Mouse (Mus musculus): ENCODE data around the gene Prpf38b. TPM values are rescaled to one million over a fixed set of nuclear protein-coding genes. Genes with fewer than 3 reads are reported as not detected.
"Not testable (repeated sequence)": the region's sequence is repeated elsewhere in the genome, so short reads cannot be mapped to it uniquely, and the experiment has no call there.

Prpf38b gene
- polyA plus RNA-seq, 1 experiment from 2014 or later = 91.7 TPM

DNA sequence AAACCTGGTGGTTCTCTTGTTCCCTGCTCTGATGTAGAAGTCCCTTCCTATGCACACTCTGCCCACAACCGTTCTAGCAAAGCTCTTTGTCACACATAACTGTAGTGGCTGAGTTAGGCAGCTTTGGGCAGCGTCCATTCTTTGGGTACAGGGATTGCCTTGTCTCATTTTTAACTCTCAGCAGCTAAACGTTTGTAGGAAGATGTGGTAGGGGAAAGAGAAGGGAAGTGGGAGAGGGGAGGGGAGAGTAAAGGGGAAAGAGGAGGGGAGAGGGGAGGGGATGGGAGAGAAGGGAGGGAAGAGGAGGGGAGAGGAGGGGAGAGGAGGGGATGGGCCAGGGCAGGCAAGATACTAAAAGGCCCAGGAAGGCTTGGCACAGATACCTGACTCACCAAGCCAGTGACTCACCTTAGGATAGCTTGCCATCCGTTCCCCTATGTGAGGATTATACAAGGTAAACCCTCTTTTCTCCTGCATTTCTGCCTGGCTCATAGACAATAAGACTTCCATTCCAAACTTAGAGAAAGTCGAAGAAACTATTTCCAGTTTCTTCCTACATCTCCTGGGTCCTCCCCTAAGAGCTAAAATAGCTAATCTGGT, 31.6 kb downstream of the Prpf38b start:
- H3K27me3 ChIP-seq = no peaks in the 10 kb centered on the region
- no peak overlapping the region for H3K27ac ChIP-seq
- no peak overlapping the region for H3K4me3 ChIP-seq
- H3K36me3 ChIP-seq = no peaks in the 10 kb centered on the region
- WGBS = 60% methylated on average over 5 of the region's 5 CpGs
- H3K4me2 ChIP-seq (replicated peaks) = no peak overlapping the region
- no peak for ATAC-seq (ENCODE audit: insufficient number of reproducible peaks, insufficient read depth, low FRiP score, low TSS enrichment)
- no peaks in the 10 kb centered on the region for H3K9me3 ChIP-seq
- no peak overlapping the region for H3K9ac ChIP-seq
- H3K4me1 ChIP-seq = peaks cover 12% of the 10 kb centered on the region; the same call in 1 of the 2 replicates

DNA sequence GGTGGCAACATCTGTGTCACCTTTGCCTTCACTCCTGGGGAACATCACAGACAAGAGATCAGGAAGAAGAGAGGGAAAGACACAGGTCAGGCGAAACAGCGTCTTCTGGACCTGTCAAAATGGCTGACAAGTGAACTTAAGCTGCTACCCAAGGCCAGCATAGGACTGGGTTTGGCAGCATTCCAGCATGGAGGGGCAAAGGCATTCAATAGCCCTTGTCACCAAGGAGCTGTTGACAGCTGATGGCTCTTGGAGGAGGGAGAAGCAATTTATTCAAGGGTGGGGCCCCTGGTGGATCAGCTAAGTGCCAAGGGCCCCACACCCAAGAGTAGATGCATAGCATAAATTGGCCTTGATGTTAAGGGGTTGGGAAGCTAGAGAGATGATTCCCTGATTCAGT, 32.4 kb downstream of the Prpf38b start:
- H3K4me3 ChIP-seq = no peak overlapping the region
- H3K9ac ChIP-seq = no peak overlapping the region
- no peaks in the 10 kb centered on the region for H3K27me3 ChIP-seq
- no peak overlapping the region for H3K27ac ChIP-seq
- no peak for ATAC-seq (ENCODE audit: insufficient number of reproducible peaks, insufficient read depth, low FRiP score, low TSS enrichment)
- peaks cover 12% of the 10 kb centered on the region; the same call in 1 of the 2 replicates for H3K4me1 ChIP-seq
- 83% methylated on average over 2 of the region's 2 CpGs for WGBS
- H3K9me3 ChIP-seq = no peaks in the 10 kb centered on the region
- H3K36me3 ChIP-seq = no peaks in the 10 kb centered on the region
- no peak overlapping the region for H3K4me2 ChIP-seq (replicated peaks)

DNA sequence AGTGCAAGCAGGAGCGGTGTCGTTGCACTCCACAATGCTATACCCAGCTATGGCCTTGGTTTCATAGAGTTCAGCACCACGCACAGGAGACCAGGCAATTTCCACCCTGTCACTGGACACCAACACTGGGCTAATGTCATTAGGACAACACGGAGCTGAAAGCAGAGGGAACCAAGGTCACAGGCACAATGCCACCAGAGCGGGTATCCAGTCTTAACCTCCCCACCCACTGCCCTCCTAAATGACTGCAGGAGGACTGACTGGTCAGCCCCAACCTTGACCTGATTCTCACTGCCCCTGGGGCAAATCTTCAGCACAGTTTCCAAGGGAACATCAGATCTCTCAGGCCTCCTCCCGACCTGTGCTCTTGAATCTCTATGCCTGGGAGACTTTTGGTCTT, 40.9 kb downstream of the Prpf38b start:
- Histone ChIP-seq H3K27me3 (no peaks in the 10 kb centered on the region), H3K4me2 (replicated peaks) (no peak overlapping the region), H3K9me3 (no peaks in the 10 kb centered on the region), H3K9ac (no peak overlapping the region), H3K36me3 (no peaks in the 10 kb centered on the region), H3K4me1 (no peaks in the 10 kb centered on the region), H3K27ac (no peak overlapping the region), H3K4me3 (no peak overlapping the region)
- 73% methylated on average over 6 of the region's 6 CpGs for WGBS
- no peak for ATAC-seq (ENCODE audit: insufficient number of reproducible peaks, insufficient read depth, low FRiP score, low TSS enrichment)

DNA sequence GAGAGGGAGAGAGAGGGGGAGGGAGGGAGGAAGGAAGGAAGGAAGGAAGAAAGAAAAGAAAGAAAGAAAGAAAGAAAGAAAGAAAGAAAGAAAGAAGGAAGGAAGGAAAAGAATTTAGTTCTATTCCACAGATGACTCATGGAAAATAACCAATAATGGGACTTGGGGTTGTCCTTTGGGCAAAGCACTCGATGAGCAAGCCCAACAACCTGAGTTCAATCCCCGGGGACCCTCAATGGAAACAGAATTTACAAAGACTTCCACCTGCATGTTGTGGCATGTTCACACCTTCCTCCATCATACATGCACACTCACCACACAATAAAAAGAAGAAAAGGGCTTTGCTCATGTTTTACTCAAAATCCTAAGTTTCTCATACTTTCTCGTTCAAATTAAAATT, 44.1 kb downstream of the Prpf38b start:
- Histone ChIP-seq H3K4me2 (replicated peaks) (no peak overlapping the region), H3K9me3 (no peaks in the 10 kb centered on the region), H3K27ac (no peak overlapping the region), H3K4me3 (no peak overlapping the region), H3K9ac (no peak overlapping the region), H3K4me1 (no peaks in the 10 kb centered on the region), H3K36me3 (no peaks in the 10 kb centered on the region), H3K27me3 (no peaks in the 10 kb centered on the region)
- no peak for ATAC-seq (ENCODE audit: insufficient number of reproducible peaks, insufficient read depth, low FRiP score, low TSS enrichment)
- 85% methylated on average over 3 of the region's 3 CpGs for WGBS

DNA sequence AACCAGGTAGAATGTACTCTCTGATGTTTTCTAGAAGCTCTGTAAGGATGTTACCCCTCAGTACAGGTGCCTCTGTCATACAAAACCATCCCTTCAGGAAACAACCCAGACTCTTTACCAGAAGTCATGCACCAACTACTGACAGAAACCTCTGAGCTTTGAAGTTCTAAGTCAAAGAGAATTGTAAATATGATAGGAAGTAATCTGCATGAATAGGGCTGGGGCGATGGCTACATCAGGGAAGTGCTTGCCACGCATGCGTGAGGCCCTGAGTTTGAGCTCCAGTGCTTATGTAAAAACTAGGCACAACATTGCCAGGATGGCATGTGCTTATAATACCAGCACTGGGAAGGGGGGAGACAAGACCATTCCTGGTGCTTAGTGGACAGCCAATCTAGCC, 45.9 kb downstream of the Prpf38b start:
- no peak for ATAC-seq (ENCODE audit: insufficient number of reproducible peaks, insufficient read depth, low FRiP score, low TSS enrichment)
- Histone ChIP-seq H3K4me1 (no peaks in the 10 kb centered on the region), H3K27me3 (no peaks in the 10 kb centered on the region), H3K36me3 (no peaks in the 10 kb centered on the region), H3K4me2 (replicated peaks) (no peak overlapping the region), H3K9me3 (no peaks in the 10 kb centered on the region), H3K4me3 (no peak overlapping the region), H3K9ac (no peak overlapping the region), H3K27ac (no peak overlapping the region)
- WGBS = 93% methylated on average over 3 of the region's 3 CpGs

DNA sequence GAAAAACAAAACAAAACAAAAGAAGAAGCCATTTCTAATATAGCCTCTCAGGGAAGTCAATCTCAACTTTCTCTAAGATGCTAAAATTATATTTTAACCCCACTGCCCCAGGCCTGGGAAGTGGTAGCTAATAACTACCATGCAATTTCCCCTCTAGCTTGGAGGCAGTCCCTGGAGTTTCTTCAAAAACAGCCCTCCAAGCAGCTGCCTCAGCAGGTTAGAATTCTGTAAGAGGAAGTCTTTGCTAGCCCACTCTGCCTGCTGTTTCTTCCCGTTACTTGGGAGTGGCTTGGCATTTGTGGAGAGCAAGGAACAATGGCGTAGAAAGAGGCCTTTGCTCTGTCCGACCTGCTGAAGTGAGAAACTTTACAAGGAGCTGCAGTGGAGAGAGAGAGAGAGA, 46.4 kb downstream of the Prpf38b start:
- whole genome bisulfite sequencing = 38% methylated on average over 3 of the region's 3 CpGs
- no peak for ATAC-seq (ENCODE audit: insufficient number of reproducible peaks, insufficient read depth, low FRiP score, low TSS enrichment)
- no peaks in the 10 kb centered on the region for H3K9me3 ChIP-seq
- no peaks in the 10 kb centered on the region for H3K4me1 ChIP-seq
- H3K27ac ChIP-seq = no peak overlapping the region
- H3K4me3 ChIP-seq = no peak overlapping the region
- H3K9ac ChIP-seq = no peak overlapping the region
- H3K4me2 ChIP-seq (replicated peaks) = no peak overlapping the region
- H3K36me3 ChIP-seq = no peaks in the 10 kb centered on the region
- H3K27me3 ChIP-seq = no peaks in the 10 kb centered on the region

DNA sequence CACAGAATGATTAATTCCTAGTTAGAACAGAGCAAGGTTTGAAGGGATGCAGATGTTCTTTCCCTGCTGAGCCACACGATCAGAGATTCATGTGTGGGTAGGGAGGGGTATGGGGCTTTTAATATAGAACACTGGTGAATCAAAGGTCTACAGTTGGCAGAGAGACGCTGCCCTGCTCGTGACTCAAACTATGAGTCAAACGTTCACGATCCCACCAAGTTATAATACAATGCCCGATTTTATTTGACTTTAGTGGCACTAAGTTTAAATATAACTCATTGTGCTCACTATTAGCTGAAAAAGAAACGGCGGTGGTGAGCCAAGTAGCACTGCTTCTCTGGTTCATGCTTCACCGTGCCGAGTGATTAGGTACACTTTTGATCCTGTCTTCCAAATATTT, 48.4 kb downstream of the Prpf38b start:
- H3K9ac ChIP-seq = no peak overlapping the region
- no peak overlapping the region for H3K27ac ChIP-seq
- no peaks in the 10 kb centered on the region for H3K36me3 ChIP-seq
- ATAC-seq (ENCODE audit: insufficient number of reproducible peaks, insufficient read depth, low FRiP score, low TSS enrichment) = no peak
- H3K27me3 ChIP-seq = no peaks in the 10 kb centered on the region
- no peak overlapping the region for H3K4me2 ChIP-seq (replicated peaks)
- no peak overlapping the region for H3K4me3 ChIP-seq
- H3K9me3 ChIP-seq = no peaks in the 10 kb centered on the region
- peaks cover 2% of the 10 kb centered on the region; the same call in 1 of the 2 replicates for H3K4me1 ChIP-seq
- 88% methylated on average over 10 of the region's 10 CpGs for WGBS

DNA sequence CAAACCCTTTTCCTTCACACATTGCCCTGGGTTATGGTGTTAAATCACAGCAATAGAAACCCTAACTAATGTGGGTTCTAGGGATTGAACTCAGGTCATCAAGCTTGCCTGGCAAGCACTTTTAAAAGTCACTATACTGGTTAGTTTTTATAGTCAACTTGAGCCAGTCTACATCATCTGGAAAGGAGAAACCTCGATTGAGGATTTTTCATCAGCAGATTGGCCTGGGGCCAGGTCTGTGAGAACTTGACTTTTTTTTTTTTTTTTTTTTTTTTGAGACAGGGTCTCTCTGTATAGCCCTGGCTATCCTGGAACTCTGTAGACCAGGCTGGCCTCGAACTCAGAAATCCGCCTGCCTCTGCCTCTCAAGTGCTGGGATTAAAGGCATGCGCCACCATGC, 49.2 kb downstream of the Prpf38b start:
- H3K27ac ChIP-seq; H3K9me3 ChIP-seq; H3K4me2 ChIP-seq (replicated peaks); H3K27me3 ChIP-seq; H3K4me1 ChIP-seq; H3K9ac ChIP-seq; H3K4me3 ChIP-seq; H3K36me3 ChIP-seq; ATAC-seq (ENCODE audit: insufficient number of reproducible peaks, insufficient read depth, low FRiP score, low TSS enrichment): not testable (repeated sequence)
- WGBS = 85% methylated on average over 4 of the region's 4 CpGs

DNA sequence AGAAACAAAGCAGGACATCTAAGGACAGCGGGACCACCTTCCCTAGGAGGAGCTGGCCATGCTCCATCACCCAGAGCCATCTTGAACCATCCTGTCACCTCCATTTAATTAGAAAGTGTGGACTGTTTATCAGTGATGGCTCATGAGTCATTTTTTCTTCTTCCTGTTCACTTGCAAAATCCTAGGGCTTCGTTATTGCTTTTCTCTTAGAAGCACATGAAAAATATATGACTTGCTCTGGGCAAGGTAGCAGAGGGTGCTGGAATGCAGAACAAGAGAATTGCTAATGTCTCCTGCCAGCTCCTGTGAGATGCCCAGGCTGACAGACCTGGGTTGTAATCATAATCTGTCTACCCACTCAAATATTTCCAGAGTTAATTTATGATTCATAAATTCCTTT, 50.7 kb downstream of the Prpf38b start:
- WGBS = 81% methylated on average over 2 of the region's 2 CpGs
- Histone ChIP-seq H3K4me1 (peaks cover 9% of the 10 kb centered on the region; the same call in 1 of the 2 replicates), H3K9me3 (no peaks in the 10 kb centered on the region), H3K4me3 (no peak overlapping the region), H3K27me3 (no peaks in the 10 kb centered on the region), H3K36me3 (no peaks in the 10 kb centered on the region), H3K27ac (no peak overlapping the region), H3K9ac (no peak overlapping the region), H3K4me2 (replicated peaks) (no peak overlapping the region)
- ATAC-seq (ENCODE audit: insufficient number of reproducible peaks, insufficient read depth, low FRiP score, low TSS enrichment) = no peak

DNA sequence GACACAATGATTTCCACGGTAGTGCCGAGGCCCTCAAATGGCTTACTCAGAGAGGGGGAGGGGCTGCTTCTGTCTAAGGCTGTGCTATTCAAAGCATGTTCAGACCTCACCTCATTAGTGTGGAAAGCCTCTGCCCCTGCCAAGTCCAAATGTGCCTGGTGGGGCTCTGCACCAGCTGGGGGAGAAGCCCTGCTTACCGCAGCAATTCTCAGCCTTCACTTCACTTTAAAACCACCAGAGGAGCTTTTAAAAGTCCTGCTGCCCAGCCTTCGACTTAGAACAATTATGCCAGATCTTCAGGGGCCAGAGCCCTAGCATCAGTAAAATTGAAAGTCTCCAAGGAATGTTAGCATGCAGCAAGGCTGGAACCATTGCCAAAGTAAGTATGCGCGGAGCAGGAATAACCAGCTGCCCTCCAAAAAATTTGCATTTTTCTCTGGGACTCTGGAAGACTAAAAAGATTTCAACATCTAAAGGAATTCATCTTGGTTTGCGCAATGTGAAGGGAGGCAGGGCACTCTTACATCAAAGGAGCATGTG, 53.2 kb downstream of the Prpf38b start:
- no peak overlapping the region for H3K9ac ChIP-seq
- no peaks in the 10 kb centered on the region for H3K9me3 ChIP-seq
- H3K36me3 ChIP-seq = no peaks in the 10 kb centered on the region
- peak overlapping the region; percentile 51 for H3K27ac ChIP-seq
- no peak overlapping the region for H3K4me3 ChIP-seq
- peak; percentile 81 for ATAC-seq (ENCODE audit: insufficient number of reproducible peaks, insufficient read depth, low FRiP score, low TSS enrichment)
- peaks cover 9% of the 10 kb centered on the region; the same call in 1 of the 2 replicates for H3K4me1 ChIP-seq
- WGBS = 29% methylated on average over 7 of the region's 7 CpGs
- H3K4me2 ChIP-seq (replicated peaks) = no peak overlapping the region; the same call in 1 of the 2 replicates
- no peaks in the 10 kb centered on the region for H3K27me3 ChIP-seq

DNA sequence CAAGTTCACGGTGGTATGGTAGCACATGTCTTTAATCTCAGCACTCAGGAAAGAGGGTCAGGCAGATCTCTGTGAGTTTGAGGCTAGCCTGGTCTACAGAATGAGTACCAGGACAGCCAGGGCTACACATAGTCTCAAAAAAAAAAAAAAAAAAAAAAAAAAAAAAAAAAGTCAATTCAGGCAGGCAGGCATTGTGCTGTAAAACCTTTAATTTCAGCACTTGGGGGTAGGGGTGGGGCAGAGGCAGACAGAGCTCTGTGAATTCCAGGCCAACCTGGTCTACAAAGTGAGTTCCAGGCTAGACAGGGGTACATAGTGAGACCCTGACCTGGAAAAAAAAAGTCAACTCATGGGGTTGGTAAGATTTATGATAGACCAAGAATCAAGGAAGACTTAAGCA, 53.8 kb downstream of the Prpf38b start:
- ATAC-seq (ENCODE audit: insufficient number of reproducible peaks, insufficient read depth, low FRiP score, low TSS enrichment) = no peak
- H3K4me2 ChIP-seq (replicated peaks) = no peak overlapping the region
- H3K9ac ChIP-seq = no peak overlapping the region
- no peaks in the 10 kb centered on the region for H3K36me3 ChIP-seq
- H3K4me3 ChIP-seq = no peak overlapping the region
- H3K4me1 ChIP-seq = peaks cover 9% of the 10 kb centered on the region; the same call in 1 of the 2 replicates
- H3K27ac ChIP-seq = peak overlapping the region; percentile 51; the same call in 1 of the 2 replicates
- no peaks in the 10 kb centered on the region for H3K27me3 ChIP-seq
- H3K9me3 ChIP-seq = no peaks in the 10 kb centered on the region
- WGBS = 79% methylated on average over 1 of the region's 1 CpGs

DNA sequence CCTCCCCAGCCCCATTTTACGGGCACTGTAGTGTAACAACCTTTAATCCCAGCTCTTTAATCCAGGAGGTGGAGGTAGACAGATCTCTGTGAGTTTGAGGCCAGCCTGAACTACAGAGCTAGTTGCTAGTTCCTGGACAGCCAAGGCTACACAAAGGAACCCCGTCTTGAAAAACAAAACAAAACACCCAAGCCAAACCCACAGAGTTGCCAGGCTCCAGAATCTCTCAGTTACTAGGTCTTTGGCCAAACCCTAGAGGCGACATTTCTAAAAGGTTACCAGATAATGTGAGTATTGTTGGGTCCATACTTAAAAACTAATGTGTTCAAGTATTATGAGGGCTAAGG, 54.4 kb downstream of the Prpf38b start:
- Histone ChIP-seq H3K27me3 (no peaks in the 10 kb centered on the region), H3K36me3 (no peaks in the 10 kb centered on the region), H3K4me2 (replicated peaks) (no peak overlapping the region), H3K9ac (no peak overlapping the region), H3K27ac (no peak overlapping the region), H3K4me3 (no peak overlapping the region), H3K4me1 (peaks cover 9% of the 10 kb centered on the region; the same call in 1 of the 2 replicates), H3K9me3 (no peaks in the 10 kb centered on the region)
- WGBS = 31% methylated on average over 3 of the region's 3 CpGs
- no peak for ATAC-seq (ENCODE audit: insufficient number of reproducible peaks, insufficient read depth, low FRiP score, low TSS enrichment)
